Mouse (Mus musculus) MEL (cell line): ENCODE measurements around the gene Hmg20b. TPM values are rescaled to one million over a fixed set of nuclear protein-coding genes. Genes with fewer than 3 reads are reported as not detected.

Source experiments
- DNase-seq: peaks from one replicate; pipeline ENCODE4 v3.0.0; 2011; ENCODE audit warnings: low read depth, low spot score
- H3K27ac ChIP-seq: 2 replicates; pipeline ENCODE4 v1.5.1; 2012; ENCODE audit warnings: low read depth, mild to moderate bottlenecking, control low read depth, low read length, moderate library complexity; ENCODE audit not compliant: control insufficient read depth
- H3K27me3 ChIP-seq, 2 experiments: fragments of 150-350 bp in 1 of 2; sonication (generic) in 1 of 2; 2 replicates each; pipeline ENCODE4 v1.6.1; 2012; ENCODE audit warnings: low read length in 2 of 2, mild to moderate bottlenecking in 2 of 2, improper control_type of control experiment in 1 of 2, moderate library complexity in 1 of 2; ENCODE audit not compliant: insufficient read depth in 2 of 2, control insufficient read depth in 1 of 2
- H3K36me3 ChIP-seq, 2 experiments: 2 replicates each; pipeline ENCODE4 v1.6.1; 2012 to 2014; ENCODE audit warnings: low read length in 2 of 2, improper control_type of control experiment in 1 of 2, inconsistent platforms in 1 of 2, mild to moderate bottlenecking in 1 of 2; ENCODE audit not compliant: insufficient read depth in 2 of 2, control insufficient read depth in 1 of 2
- H3K4me1 ChIP-seq, 2 experiments: fragments of 150-350 bp in 1 of 2; sonication (generic) in 1 of 2; 2 replicates each; pipeline ENCODE4 v1.6.1; 2012; ENCODE audit warnings: low read length in 2 of 2, improper control_type of control experiment in 1 of 2, mild to moderate bottlenecking in 1 of 2; ENCODE audit not compliant: insufficient read depth in 2 of 2, control insufficient read depth in 1 of 2
- H3K4me3 ChIP-seq, 2 experiments: fragments of 150-350 bp in 1 of 2; sonication (generic) in 1 of 2; 2 replicates each; pipeline ENCODE4 v1.5.1; 2012; ENCODE audit warnings: low read depth in 2 of 2, low read length in 2 of 2, mild to moderate bottlenecking in 2 of 2, moderate library complexity in 2 of 2, control low read depth in 1 of 2, improper control_type of control experiment in 1 of 2; ENCODE audit not compliant: control insufficient read depth in 1 of 2, insufficient read depth in 1 of 2
- H3K79me2 ChIP-seq: 2 replicates; pipeline ENCODE4 v1.6.1; 2012; ENCODE audit warnings: mild to moderate bottlenecking, low read length, moderate library complexity; ENCODE audit not compliant: control insufficient read depth, poor library complexity, insufficient read depth
- H3K9ac ChIP-seq: 2 replicates; pipeline ENCODE4 v1.6.1; 2012; ENCODE audit warnings: low read depth, mild to moderate bottlenecking, control low read depth, low read length, moderate library complexity; ENCODE audit not compliant: control insufficient read depth, poor library complexity, severe bottlenecking
- H3K9me3 ChIP-seq: fragments of 150-350 bp; sonication (generic); replicated peaks from 2 replicates; pipeline ENCODE4 v1.6.1; 2012; ENCODE audit warnings: mild to moderate bottlenecking, low read length, improper control_type of control experiment, moderate library complexity; ENCODE audit not compliant: insufficient read depth
- BHLHE40 ChIP-seq: IDR thresholded peaks from 2 replicates; pipeline ENCODE4 v1.6.1; 2012; ENCODE audit warnings: low read depth, mild to moderate bottlenecking, inconsistent platforms, low read length, improper control_type of control experiment, borderline replicate concordance
- CHD1 ChIP-seq: IDR thresholded peaks from 2 replicates; pipeline ENCODE4 v1.6.1; 2012; ENCODE audit warnings: low read depth, mild to moderate bottlenecking, inconsistent platforms, low read length, improper control_type of control experiment
- E2F4 ChIP-seq: IDR thresholded peaks from 2 replicates; pipeline ENCODE4 v1.6.1; 2011; ENCODE audit warnings: low read depth, low read length, improper control_type of control experiment, borderline replicate concordance
- ELF1 ChIP-seq: IDR thresholded peaks from 2 replicates; pipeline ENCODE4 v1.6.1; 2014; ENCODE audit warnings: low read depth, mild to moderate bottlenecking, inconsistent platforms, low read length, improper control_type of control experiment, moderate library complexity
- ETS1 ChIP-seq: IDR thresholded peaks from 2 replicates; pipeline ENCODE4 v1.6.1; 2012; ENCODE audit warnings: low read depth, mild to moderate bottlenecking, inconsistent platforms, low read length, improper control_type of control experiment, moderate library complexity
- GATA1 ChIP-seq: IDR thresholded peaks from 2 replicates; pipeline ENCODE4 v1.6.1; 2011; ENCODE audit warnings: low read depth, low read length, improper control_type of control experiment
- HCFC1 ChIP-seq: IDR thresholded peaks from 2 replicates; pipeline ENCODE4 v1.6.1; 2012; ENCODE audit warnings: low read depth, mild to moderate bottlenecking, inconsistent platforms, low read length, improper control_type of control experiment, moderate library complexity
- JUND ChIP-seq: IDR thresholded peaks from 2 replicates; pipeline ENCODE4 v1.6.1; 2011; ENCODE audit warnings: low read depth, mild to moderate bottlenecking, improper control_type of control experiment, low read length
- MAX ChIP-seq: IDR thresholded peaks from 2 replicates; pipeline ENCODE4 v1.6.1; 2011; ENCODE audit warnings: low read length, improper control_type of control experiment
- MAZ ChIP-seq: IDR thresholded peaks from 2 replicates; pipeline ENCODE4 v1.6.1; 2012; ENCODE audit warnings: low read depth, mild to moderate bottlenecking, inconsistent platforms, low read length, improper control_type of control experiment
- MXI1 ChIP-seq: IDR thresholded peaks from 2 replicates; pipeline ENCODE4 v1.6.1; 2011; ENCODE audit warnings: mild to moderate bottlenecking, low read depth, low read length, improper control_type of control experiment
- MYC ChIP-seq: IDR thresholded peaks from 2 replicates; pipeline ENCODE4 v1.6.1; 2011; ENCODE audit warnings: low read depth, mild to moderate bottlenecking, low read length, improper control_type of control experiment, moderate library complexity
- POLR2AphosphoS5 ChIP-seq: IDR thresholded peaks from 2 replicates; pipeline ENCODE4 v1.6.1; 2012; ENCODE audit warnings: low read depth, borderline replicate concordance, mild to moderate bottlenecking, inconsistent platforms, low read length, moderate library complexity, mixed read lengths
- RAD21 ChIP-seq: IDR thresholded peaks from 2 replicates; pipeline ENCODE4 v1.6.1; 2011; ENCODE audit warnings: mild to moderate bottlenecking, low read depth, low read length, improper control_type of control experiment
- RCOR1 ChIP-seq: IDR thresholded peaks from 2 replicates; pipeline ENCODE4 v1.6.1; 2012; ENCODE audit warnings: low read depth, mild to moderate bottlenecking, inconsistent platforms, low read length, improper control_type of control experiment
- SIN3A ChIP-seq: IDR thresholded peaks from 2 replicates; pipeline ENCODE4 v1.6.1; 2012; ENCODE audit warnings: low read length, improper control_type of control experiment, inconsistent platforms
- TBP ChIP-seq: IDR thresholded peaks from 2 replicates; pipeline ENCODE4 v1.8.0; 2011; ENCODE audit warnings: low read depth, low read length, improper control_type of control experiment
- TCF12 ChIP-seq: IDR thresholded peaks from 2 replicates; pipeline ENCODE4 v1.6.1; 2014; ENCODE audit warnings: low read depth, mild to moderate bottlenecking, inconsistent platforms, low read length, improper control_type of control experiment, moderate library complexity
- UBTF ChIP-seq: IDR thresholded peaks from 2 replicates; pipeline ENCODE4 v1.6.1; 2012; ENCODE audit warnings: low read depth, mild to moderate bottlenecking, inconsistent platforms, low read length, improper control_type of control experiment, moderate library complexity, borderline replicate concordance; ENCODE audit not compliant: insufficient read depth
- USF1 ChIP-seq: IDR thresholded peaks from 2 replicates; pipeline ENCODE4 v1.6.1; 2014; ENCODE audit warnings: low read depth, mild to moderate bottlenecking, inconsistent platforms, low read length, improper control_type of control experiment, moderate library complexity
- ZC3H11A ChIP-seq: IDR thresholded peaks from 2 replicates; pipeline ENCODE4 v1.6.1; 2012; ENCODE audit warnings: low read depth, mild to moderate bottlenecking, inconsistent platforms, low read length, improper control_type of control experiment
- ZNF384 ChIP-seq: IDR thresholded peaks from 2 replicates; pipeline ENCODE4 v1.6.1; 2012; ENCODE audit warnings: low read depth, mild to moderate bottlenecking, inconsistent platforms, low read length, improper control_type of control experiment
- polyA plus RNA-seq, 2 experiments: library from polyadenylated mRNA; stranded (reverse) in 1 of 2; unstranded in 1 of 2; fragments of >175 nt in 1 of 2; fragments of >200 nt in 1 of 2; gene quantifications; 2 replicates each; pipeline versions ENCODE4 v1.2.1 to v1.2.4; 2012; ENCODE audit warnings: low replicate concordance in 2 of 2, low read depth in 1 of 2; ENCODE audit not compliant: insufficient read length in 2 of 2, insufficient read depth in 1 of 2, missing spikeins in 1 of 2
- total RNA-seq: library from RNA; depleted of rRNA; stranded (reverse); fragments of 300-350 nt; gene quantifications from 2 replicates; pipeline ENCODE4 v1.2.3, GENCODE M21; 2012

Hmg20b gene
- total and polyA plus RNA-seq, 3 experiments, result 27.0 to 92.7 TPM; not detected in 1

GRCm38 (mm10) chr10:81298369-81299100 lies 51.7 kb downstream of the Hmg20b start:
- Histone ChIP-seq H3K4me3 (no peak overlapping the region), H3K27ac (no peak overlapping the region), H3K79me2 (peaks cover 73% of the 10 kb centered on the region), H3K36me3 (peaks cover 0 to 10% of the 10 kb centered on the region in 2 experiments; a peak in 2 of 4 replicates), H3K9me3 (no peaks in the 10 kb centered on the region), H3K4me1 (peaks cover 4 to 21% of the 10 kb centered on the region in 2 experiments; a peak in 3 of 4 replicates), H3K27me3 (no peaks in the 10 kb centered on the region), H3K9ac (no peak overlapping the region)
- DNase-seq, result peak; percentile 44
- no peak for TF ChIP-seq E2F4
- TF ChIP-seq USF1, result no peak
- no peak for TF ChIP-seq MXI1
- no peak for TF ChIP-seq MAX
- TF ChIP-seq ZC3H11A, result no peak
- TF ChIP-seq HCFC1, result no peak
- no peak for TF ChIP-seq RCOR1
- TF ChIP-seq ETS1, result no peak
- no peak for TF ChIP-seq RAD21
- no peak for TF ChIP-seq GATA1
- no peak for TF ChIP-seq CHD1
- no peak for TF ChIP-seq POLR2AphosphoS5
- no peak for TF ChIP-seq ZNF384

- no peak overlapping the region for H3K9ac ChIP-seq
- no peak for DNase-seq
- no peak overlapping the region for H3K4me3 ChIP-seq
- H3K79me2 ChIP-seq, result peaks cover 77% of the 10 kb centered on the region
- peaks cover 0 to 10% of the 10 kb centered on the region in 2 experiments; a peak in 2 of 4 replicates for H3K36me3 ChIP-seq
- H3K9me3 ChIP-seq, result no peaks in the 10 kb centered on the region
- TF ChIP-seq SIN3A (no peak), BHLHE40 (no peak), RCOR1 (no peak), MYC (no peak), JUND (no peak), TCF12 (no peak), ELF1 (no peak), RAD21 (no peak), MAZ (no peak), TBP (no peak), UBTF (no peak)
- no peak overlapping the region for H3K27ac ChIP-seq
- no peaks in the 10 kb centered on the region for H3K27me3 ChIP-seq
- peaks cover 4 to 21% of the 10 kb centered on the region in 2 experiments; a peak in 3 of 4 replicates for H3K4me1 ChIP-seq
Measured at GRCm38 (mm10) chr10:81297845-81298244, 52.4 kb downstream of the Hmg20b start.
